Mouse (Mus musculus): ENCODE results near the gene Klhl29.

DNA sequence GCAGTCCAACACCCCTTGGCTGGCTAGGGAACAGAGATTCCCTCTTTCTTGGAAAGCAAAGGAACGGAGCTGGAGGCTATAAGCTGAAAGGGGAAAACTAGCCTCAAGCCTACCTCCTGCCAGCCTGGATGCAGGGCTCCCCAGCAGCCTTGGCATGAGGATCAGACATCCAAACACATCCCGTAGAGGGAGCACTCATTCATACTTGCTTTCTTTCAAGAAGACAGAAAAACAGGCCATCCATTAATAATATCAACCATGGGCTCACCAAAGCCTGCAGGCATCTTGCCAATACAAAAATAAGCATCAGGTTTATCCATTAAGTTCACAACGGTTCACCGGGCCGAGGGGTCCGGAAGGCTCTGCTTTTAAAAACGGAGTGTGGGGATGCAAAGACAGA is 79.1 kb downstream of the Klhl29 start:
- TF ChIP-seq POLR2A (IDR thresholded peaks at IDR 0.05; ENCODE audit: borderline replicate concordance, extremely low read depth, insufficient read depth, insufficient read length, poor library complexity, severe bottlenecking) (no peak), CTCF (IDR thresholded peaks at IDR 0.05; ENCODE audit: borderline replicate concordance, extremely low read depth, insufficient read depth, insufficient read length) (no peak)

Measured in brain, embryonic 14.5 days (tissue).